Mouse (Mus musculus): Measurements from ENCODE around the gene Gm10842.

Gene Gm10842

GRCm38 (mm10) chr11:105152357-105152899 lies 5.7 kb downstream of the Gm10842 start:
- in situ Hi-C loops (cut with MboI; ENCODE audit: low sequenced_read_pairs) = no loop called here

GRCm38 (mm10) chr11:105153068-105153833 lies 6.6 kb downstream of the Gm10842 start:
- in situ Hi-C loops (cut with MboI; ENCODE audit: low sequenced_read_pairs) = no loop called here

- in situ Hi-C loops (cut with MboI; ENCODE audit: low sequenced_read_pairs) = no loop called here
Observed at GRCm38 (mm10) chr11:105155915-105156314, 9.2 kb downstream of the Gm10842 start.

- in situ Hi-C loops (cut with MboI; ENCODE audit: low sequenced_read_pairs) = no loop called here
Observed at GRCm38 (mm10) chr11:105156748-105157267, 10.1 kb downstream of the Gm10842 start.

GRCm38 (mm10) chr11:105158047-105158446 lies 11.4 kb downstream of the Gm10842 start:
- in situ Hi-C loops (cut with MboI; ENCODE audit: low sequenced_read_pairs) = no loop called here

GRCm38 (mm10) chr11:105159673-105160360 lies 13.1 kb downstream of the Gm10842 start:
- in situ Hi-C loops (cut with MboI; ENCODE audit: low sequenced_read_pairs) = no loop called here

- in situ Hi-C loops (cut with MboI; ENCODE audit: low sequenced_read_pairs) = no loop called here
Observed at GRCm38 (mm10) chr11:105161411-105161810, 14.7 kb downstream of the Gm10842 start.

GRCm38 (mm10) chr11:105164516-105165510 lies 18.1 kb downstream of the Gm10842 start:
- in situ Hi-C loops (cut with MboI; ENCODE audit: low sequenced_read_pairs) = no loop called here

- in situ Hi-C loops (cut with MboI; ENCODE audit: low sequenced_read_pairs) = no loop called here
Observed at GRCm38 (mm10) chr11:105166780-105167179, 20.1 kb downstream of the Gm10842 start.

- in situ Hi-C loops (cut with MboI; ENCODE audit: low sequenced_read_pairs) = no loop called here
Observed at GRCm38 (mm10) chr11:105178516-105178915, 31.8 kb downstream of the Gm10842 start, which contains the start of gene Tlk2. Gene Tlk2, plus strand, starts transcription at chr11:105178807.

- in situ Hi-C loops (cut with MboI; ENCODE audit: low sequenced_read_pairs) = no loop called here
Observed at GRCm38 (mm10) chr11:105179523-105179922, 32.8 kb downstream of the Gm10842 start.

GRCm38 (mm10) chr11:105180471-105181091 lies 33.9 kb downstream of the Gm10842 start:
- in situ Hi-C loops (cut with MboI; ENCODE audit: low sequenced_read_pairs) = no loop called here

- in situ Hi-C loops (cut with MboI; ENCODE audit: low sequenced_read_pairs) = no loop called here
Observed at GRCm38 (mm10) chr11:105181126-105181637, 34.5 kb downstream of the Gm10842 start.

GRCm38 (mm10) chr11:105181689-105182460 lies 35.2 kb downstream of the Gm10842 start:
- in situ Hi-C loops (cut with MboI; ENCODE audit: low sequenced_read_pairs) = no loop called here

- in situ Hi-C loops (cut with MboI; ENCODE audit: low sequenced_read_pairs) = no loop called here
Observed at GRCm38 (mm10) chr11:105182461-105182855, 35.8 kb downstream of the Gm10842 start.

GRCm38 (mm10) chr11:105184678-105185077 lies 38.0 kb downstream of the Gm10842 start:
- in situ Hi-C loops (cut with MboI; ENCODE audit: low sequenced_read_pairs) = no loop called here

GRCm38 (mm10) chr11:105192186-105192585 lies 45.5 kb downstream of the Gm10842 start:
- in situ Hi-C loops (cut with MboI; ENCODE audit: low sequenced_read_pairs) = no loop called here

Measured in CH12F3 (cell line).